Mouse (Mus musculus): ENCODE measurements around the gene Ubr2.

DNA sequence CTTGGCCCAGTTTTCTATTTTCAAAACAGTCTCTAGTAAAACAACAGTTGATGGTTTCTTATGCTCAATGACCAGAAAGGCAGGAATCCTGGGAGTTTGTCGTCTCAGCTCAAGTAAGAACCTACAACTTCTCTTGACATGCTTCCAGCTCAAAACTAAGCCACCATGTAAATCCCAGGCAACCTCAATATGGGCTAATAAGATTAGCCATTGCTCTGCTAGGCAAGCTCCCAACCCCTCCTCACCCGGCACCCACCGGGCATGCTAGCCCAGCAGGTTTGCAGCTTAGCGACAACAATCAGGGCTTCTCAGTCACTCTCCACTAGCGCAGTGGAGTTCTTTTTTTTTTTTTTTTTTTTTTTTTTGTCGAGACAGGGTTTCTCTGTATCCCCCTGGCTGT lies 84.2 kb downstream of the Ubr2 start:
- TF ChIP-seq CTCF (IDR thresholded peaks at IDR 0.05; ENCODE audit: low read depth, low read length) (no peak), EP300 (IDR thresholded peaks at IDR 0.05; ENCODE audit: insufficient read depth, low read depth, low read length) (no peak)
